Mouse (Mus musculus) small intestine, adult 10 weeks (tissue): ENCODE data around the gene Ceacam9. TPM values are rescaled to one million over a fixed set of nuclear protein-coding genes. Genes with fewer than 3 reads are reported as not detected.

Experiments used
- polyA plus RNA-seq: library from polyadenylated mRNA; stranded (reverse); fragments of 350-450 nt; fragmentation: Illumina TruSeq; extraction: RNeasy Lipid Tissue Mini Kit (QIAGEN cat#74804); gene quantifications from one replicate; pipeline ENCODE4 v1.2.3, GENCODE M21; 2014; ENCODE audit warnings: low replicate concordance

Ceacam9 gene
- not detected for polyA plus RNA-seq

GRCm38 (mm10) chr7:16721629-16722028, at the start of gene Ceacam9:
TSS of gene Ceacam9 (plus strand) at chr7:16721929.

GRCm38 (mm10) chr7:16675605-16676004, 46.1 kb upstream of the Ceacam9 start, which contains the start of gene Ceacam15:
TSS of gene Ceacam15 (minus strand) at chr7:16675705.

GRCm38 (mm10) chr7:16738073-16738696, 16.5 kb downstream of the Ceacam9 start, which contains the start of gene Ap2s1:
TSS of gene Ap2s1 (plus strand) at chr7:16738410.

Other genes starting within 250 kb of the Ceacam9 start
- gene Npas1, start 244.2 kb upstream of the Ceacam9 start, polyA plus RNA-seq: not detected
- gene Arhgap35, start 106.9 kb upstream of the Ceacam9 start, polyA plus RNA-seq: 5.0 TPM
- not detected for gene Ceacam15, start 46.2 kb upstream of the Ceacam9 start, polyA plus RNA-seq
- 62.1 TPM for gene Ap2s1, start 16.5 kb downstream of the Ceacam9 start, polyA plus RNA-seq
- 17.6 TPM for gene Slc1a5, start 59.4 kb downstream of the Ceacam9 start, polyA plus RNA-seq
- gene Strn4, start 94.0 kb downstream of the Ceacam9 start, polyA plus RNA-seq: 8.1 TPM
- gene Fkrp, start 94.8 kb downstream of the Ceacam9 start, polyA plus RNA-seq: 2.6 TPM
- gene Prkd2, start 121.0 kb downstream of the Ceacam9 start, polyA plus RNA-seq: 0.59 TPM
- gene Dact3, start 153.4 kb downstream of the Ceacam9 start, polyA plus RNA-seq: 0.93 TPM
- gene Gng8, start 169.9 kb downstream of the Ceacam9 start, polyA plus RNA-seq: not detected
- 0.59 TPM for gene Ptgir, start 184.6 kb downstream of the Ceacam9 start, polyA plus RNA-seq
- 15.4 TPM for gene Calm3, start 202.2 kb downstream of the Ceacam9 start, polyA plus RNA-seq
- 0.11 TPM for gene Pnmal2, start 222.8 kb downstream of the Ceacam9 start, polyA plus RNA-seq
- 0.30 TPM for gene Pnmal1, start 237.8 kb downstream of the Ceacam9 start, polyA plus RNA-seq